Mouse (Mus musculus): ENCODE data around the gene Commd1.

The Commd1 gene

DNA sequence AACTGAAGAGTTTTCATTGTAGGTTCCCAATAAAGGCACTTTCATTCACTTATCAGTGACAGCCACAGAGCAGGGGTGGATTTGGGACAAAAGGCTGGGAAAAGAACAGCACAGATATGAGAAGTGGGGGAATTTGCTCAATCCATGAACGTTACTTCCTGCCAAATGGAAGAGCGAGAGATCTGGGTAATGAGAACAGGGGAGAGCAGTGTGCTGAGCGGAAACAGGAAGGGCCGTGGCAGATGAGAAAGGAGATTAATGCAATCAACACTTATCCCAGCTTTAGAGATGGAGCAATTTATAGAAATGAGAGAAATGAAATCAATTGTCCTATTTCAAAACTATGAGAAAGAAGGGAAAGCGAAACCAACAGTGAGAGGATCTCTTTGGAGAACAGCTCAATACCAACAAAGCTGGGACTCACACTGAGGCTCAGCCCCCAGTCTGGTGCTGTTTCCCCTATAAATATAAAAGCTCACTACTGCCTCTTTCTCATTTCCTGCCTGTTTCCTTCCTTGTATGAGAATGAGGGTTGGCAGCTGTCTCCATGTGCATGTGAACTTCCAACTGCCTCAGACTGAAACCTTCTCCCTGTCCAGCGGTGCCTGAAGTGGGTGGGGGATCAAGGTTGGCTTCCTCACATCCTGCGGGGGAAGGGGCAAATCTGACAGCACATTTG, 110.4 kb downstream of the Commd1 start:
- in situ Hi-C loops (cut with MboI; ENCODE audit: unreplicated experiment in 2 of 2), result loop anchor here in 1 of 2 experiments (25.0 kb wide), 1 partner anchor 391 kb away; the partner anchor contains the start of gene Xpo1

DNA sequence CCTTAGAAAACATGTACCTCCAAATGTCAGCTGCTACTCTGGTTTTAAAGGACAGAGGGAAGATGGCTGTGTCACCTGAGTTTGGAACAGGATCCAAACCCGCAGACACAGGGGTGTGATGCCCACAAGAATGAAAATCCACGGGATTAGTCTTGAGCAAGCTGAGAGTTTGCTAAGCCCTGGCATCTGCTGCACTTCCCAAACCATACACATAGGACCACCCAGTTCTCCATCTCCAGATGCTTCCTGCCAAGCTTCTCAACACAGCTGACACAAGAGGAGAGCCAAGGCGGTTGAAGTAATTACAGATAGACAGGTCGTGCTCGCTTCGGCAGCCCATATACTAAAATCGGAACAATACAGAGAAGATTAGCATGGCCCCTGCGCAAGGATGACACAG, 113.6 kb downstream of the Commd1 start:
- in situ Hi-C loops (cut with MboI; ENCODE audit: unreplicated experiment in 2 of 2), result loop anchor here in 1 of 2 experiments (5.0 to 25.0 kb wide), 2 partner anchors 84 to 394 kb away; partner anchors contain the start of gene Xpo1

DNA sequence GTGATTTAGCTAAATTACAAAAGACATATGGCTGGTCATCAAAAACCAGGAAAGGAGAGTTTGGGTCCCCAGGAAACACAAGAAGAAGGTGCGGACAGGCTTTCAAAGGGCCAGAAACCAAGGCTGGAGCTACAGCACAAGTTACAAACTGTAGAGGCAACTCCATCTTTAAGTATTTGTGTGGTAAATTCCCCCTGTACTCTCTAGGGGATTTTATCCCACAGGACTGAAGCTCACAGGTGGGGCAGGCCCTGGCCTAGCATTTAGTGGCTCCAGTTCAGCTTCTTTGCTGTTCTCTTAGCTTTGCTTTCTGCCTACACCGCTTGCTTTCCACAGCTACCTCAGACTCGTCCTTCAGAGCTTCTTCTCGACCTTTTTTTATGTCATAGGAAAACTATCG, 114.5 kb downstream of the Commd1 start:
- in situ Hi-C loops (cut with MboI; ENCODE audit: unreplicated experiment in 2 of 2), result loop anchor here in 1 of 2 experiments (5.0 to 25.0 kb wide), 2 partner anchors 85 to 395 kb away; partner anchors contain the start of gene Xpo1

DNA sequence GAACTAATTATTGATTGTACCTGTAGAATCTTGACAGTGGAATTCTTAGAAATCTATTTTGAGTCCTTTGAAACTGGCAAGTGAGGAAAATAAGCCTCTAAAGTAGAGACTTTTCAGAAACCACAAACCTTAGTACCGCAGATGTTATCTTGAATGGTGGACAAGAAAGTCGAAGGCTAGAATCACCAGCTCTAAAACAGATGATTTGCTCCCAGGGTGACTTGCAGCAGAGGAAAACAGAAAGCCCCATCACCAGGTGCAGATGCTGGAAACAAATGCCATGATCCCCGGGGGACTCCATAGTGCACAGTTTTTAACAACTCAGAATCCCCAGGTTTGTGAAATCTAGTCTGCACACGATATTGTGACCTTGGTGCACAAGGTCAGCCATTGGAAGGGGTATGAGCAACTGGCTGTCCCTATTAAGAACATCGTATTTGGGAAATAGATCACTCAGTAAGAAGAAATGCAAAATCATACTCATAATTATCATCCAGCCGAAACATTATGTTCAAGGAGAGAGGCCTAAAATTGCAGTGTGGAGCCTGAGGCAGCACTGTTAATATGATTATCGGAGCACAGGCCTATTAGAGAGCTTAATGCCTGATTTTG, 116.4 kb downstream of the Commd1 start:
- in situ Hi-C loops (cut with MboI; ENCODE audit: unreplicated experiment in 2 of 2), result loop anchor here in 1 of 2 experiments (5.0 to 25.0 kb wide), 2 partner anchors 87 to 397 kb away; partner anchors contain the start of gene Xpo1

DNA sequence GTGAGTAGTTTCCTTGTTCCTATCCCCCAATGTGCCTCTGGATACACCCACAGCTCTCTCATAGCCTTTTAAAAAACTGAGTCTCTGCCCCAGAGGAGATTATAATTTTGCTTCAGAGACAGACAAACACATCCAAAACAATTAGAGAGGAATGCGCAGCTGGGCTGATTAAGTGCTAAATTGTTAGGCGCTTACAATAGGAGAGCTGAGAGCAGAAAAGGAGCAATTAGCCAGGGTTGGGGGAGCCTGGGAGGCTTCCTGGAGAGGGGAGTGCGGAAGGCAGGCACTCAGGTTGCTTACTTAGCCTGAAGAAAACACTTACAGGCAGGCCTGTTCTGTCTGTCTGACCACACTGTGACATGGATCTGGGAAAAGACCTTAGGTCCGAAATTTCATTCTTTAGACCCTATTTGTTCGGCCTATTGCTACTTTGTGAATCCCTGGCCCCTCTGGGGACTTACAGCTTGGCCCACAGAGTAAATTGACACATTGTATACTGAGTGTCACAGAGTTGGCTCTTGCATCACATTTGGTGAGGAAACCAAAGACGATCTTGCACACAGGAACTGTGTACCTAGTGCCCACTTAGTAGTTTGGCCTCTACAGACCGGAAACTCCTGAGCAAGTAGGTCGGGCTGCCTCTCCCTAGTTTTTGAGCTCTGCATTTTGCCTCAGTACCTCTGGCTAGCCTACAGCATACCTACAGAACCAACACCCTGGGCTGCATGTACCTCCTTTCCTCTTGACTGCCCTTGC, 117.7 kb downstream of the Commd1 start:
- in situ Hi-C loops (cut with MboI; ENCODE audit: unreplicated experiment in 2 of 2), result loop anchor here (5.0 to 25.0 kb wide), 4 partner anchors 33 to 398 kb away; partner anchors contain the start of gene Xpo1 (in 1 of the 2)

DNA sequence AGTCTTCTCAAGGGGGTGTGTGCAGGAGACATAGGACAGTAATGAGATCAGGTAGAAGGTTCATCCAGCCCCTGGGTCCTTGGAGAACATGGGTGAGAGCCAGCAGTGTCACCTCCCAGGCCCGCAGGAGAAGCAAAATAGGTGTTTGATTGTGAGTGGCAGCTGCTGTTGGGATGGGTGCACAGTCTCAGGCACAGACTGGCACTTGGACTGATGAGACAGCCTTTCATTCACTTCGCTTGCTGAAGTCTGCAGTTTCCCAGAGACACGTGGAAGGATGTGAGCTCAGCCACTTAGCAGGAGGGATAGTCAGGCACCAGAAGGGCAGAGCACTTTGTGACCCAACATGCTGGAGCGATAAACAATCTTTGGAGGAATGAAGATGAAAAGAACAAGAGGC, 118.6 kb downstream of the Commd1 start:
- in situ Hi-C loops (cut with MboI; ENCODE audit: unreplicated experiment in 2 of 2), result loop anchor here (5.0 to 25.0 kb wide), 3 partner anchors 34 to 399 kb away; partner anchors contain the start of gene Xpo1 (in 1 of the 2)

DNA sequence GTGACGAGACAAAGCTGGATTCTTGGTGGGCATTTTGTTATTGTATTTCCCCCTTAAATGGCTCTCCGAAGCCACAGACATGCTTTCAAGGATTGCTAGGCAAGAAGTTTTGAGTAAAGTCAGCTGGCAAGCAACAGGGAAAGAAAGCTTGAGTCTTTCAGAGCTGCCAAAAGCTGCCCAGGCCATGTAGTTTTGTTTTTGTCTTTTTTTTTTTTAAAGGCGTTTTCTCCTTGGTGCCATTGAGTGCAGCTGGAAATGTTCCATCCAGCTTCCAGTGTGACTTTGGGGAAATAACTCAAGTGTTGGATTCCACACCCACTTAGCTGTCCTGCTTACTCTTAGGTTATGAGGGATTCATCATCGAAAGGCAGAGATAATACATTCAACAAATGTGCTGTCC, 120.9 kb downstream of the Commd1 start:
- in situ Hi-C loops (cut with MboI; ENCODE audit: unreplicated experiment in 2 of 2), result loop anchor here (5.0 to 25.0 kb wide), 3 partner anchors 36 to 401 kb away; partner anchors contain the start of gene Xpo1 (in 1 of the 2)

DNA sequence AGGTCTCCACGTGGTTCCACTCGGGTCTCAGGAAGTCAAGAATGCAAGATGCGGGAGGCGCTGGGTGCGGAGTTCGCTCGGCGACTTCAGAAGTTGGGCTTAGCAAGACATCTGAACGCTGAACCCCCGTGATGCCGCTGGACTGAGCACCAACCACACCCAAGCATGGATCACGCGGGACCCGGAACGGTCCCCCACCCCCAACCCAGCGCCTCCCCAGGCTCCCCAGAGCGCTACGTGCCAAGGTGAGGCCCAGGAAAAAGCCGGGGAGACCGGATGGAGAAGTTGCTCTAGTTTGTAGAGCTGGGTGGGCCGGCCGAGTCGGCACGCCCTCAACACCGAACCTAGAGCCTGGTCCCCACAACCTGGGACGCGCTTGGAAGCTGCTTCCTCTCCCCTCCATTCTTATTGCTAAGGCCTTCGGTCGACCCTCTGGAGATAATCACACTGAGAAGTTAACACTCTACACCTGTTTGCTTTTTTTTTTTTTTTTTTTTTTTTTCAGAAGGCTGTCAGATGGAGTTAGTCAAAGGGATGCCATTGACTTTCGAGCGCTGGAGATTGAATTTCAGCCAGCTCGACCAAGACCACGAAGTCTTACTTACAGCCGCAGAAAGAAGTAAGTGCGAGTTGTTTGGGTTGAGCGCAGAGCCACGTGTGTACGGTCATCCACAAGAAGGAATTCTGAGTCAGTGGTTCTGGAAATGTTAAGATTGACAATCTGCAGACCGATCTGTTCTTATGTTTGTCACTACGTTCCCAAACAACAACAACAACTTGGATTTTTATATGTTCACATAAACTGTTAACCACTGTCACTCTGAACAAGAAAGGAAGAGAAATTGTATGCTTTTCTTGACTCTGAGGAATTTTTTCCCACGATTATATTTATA, 121.6 kb downstream of the Commd1 start, which contains the start of gene B3gnt2:
TSS of gene B3gnt2 (minus strand) at position 627 of the 893 bp plus-strand sequence.
- in situ Hi-C loops (cut with MboI; ENCODE audit: unreplicated experiment in 2 of 2), result loop anchor here (5.0 to 25.0 kb wide), 3 partner anchors 37 to 402 kb away; partner anchors contain the start of gene Xpo1 (in 1 of the 2)

DNA sequence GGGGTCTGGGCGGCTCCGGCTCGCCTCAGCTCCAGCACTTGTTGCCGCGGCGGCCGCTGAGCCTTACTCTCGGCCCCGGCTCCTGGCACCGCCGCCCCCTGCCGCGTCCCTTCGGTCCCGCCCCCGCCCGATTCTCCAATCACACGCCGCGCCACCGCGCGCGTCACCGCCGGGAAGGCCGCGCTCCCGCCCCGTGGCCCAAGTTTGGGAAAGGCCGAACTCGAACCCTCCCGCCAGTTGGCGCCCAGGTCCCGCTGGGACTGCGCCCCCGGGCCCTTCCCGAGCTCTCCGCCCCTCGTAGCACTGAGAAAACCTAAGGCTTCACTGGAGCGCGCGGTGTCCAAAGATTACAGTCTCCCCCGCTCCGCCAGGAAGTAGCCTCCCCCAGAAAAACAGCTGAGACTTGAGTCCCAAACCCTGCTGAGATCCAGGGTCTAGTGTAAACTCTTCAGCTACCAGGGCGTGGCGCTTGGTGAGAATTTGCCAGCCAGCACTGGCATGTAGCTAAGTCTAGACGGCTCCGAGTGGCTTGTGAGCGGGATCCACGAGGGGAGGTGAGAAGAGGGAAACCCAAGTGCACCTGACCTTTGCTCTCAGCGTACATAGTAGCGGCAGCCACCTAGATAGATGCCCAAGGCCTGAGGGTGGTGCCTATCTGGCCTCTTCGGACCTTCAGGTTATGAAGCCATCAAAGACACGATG, 122.4 kb downstream of the Commd1 start:
- in situ Hi-C loops (cut with MboI; ENCODE audit: unreplicated experiment in 2 of 2), result loop anchor here (5.0 to 25.0 kb wide), 5 partner anchors 38 to 403 kb away; partner anchors contain the start of gene Xpo1 (in 1 of the 2)

DNA sequence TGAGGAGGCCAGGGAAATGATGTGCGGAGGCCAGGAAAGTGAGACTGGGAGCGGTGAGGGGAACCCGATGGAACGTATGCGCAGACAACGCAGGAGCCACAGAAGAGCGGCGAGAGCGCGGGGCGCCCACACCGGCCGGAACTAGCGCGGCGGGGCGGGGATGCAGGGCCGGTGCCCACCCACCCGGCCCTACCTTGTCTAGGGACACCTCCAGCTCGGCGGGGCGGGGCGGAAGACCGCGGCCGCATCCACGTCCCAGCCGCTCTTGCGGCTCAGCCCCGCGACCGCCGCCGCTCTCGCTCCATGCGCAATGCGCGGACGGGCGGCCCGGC, 122.9 kb downstream of the Commd1 start:
- in situ Hi-C loops (cut with MboI; ENCODE audit: unreplicated experiment in 2 of 2), result loop anchor here (5.0 to 25.0 kb wide), 3 partner anchors 42 to 403 kb away; partner anchors contain the start of gene Xpo1 (in 1 of the 2)

DNA sequence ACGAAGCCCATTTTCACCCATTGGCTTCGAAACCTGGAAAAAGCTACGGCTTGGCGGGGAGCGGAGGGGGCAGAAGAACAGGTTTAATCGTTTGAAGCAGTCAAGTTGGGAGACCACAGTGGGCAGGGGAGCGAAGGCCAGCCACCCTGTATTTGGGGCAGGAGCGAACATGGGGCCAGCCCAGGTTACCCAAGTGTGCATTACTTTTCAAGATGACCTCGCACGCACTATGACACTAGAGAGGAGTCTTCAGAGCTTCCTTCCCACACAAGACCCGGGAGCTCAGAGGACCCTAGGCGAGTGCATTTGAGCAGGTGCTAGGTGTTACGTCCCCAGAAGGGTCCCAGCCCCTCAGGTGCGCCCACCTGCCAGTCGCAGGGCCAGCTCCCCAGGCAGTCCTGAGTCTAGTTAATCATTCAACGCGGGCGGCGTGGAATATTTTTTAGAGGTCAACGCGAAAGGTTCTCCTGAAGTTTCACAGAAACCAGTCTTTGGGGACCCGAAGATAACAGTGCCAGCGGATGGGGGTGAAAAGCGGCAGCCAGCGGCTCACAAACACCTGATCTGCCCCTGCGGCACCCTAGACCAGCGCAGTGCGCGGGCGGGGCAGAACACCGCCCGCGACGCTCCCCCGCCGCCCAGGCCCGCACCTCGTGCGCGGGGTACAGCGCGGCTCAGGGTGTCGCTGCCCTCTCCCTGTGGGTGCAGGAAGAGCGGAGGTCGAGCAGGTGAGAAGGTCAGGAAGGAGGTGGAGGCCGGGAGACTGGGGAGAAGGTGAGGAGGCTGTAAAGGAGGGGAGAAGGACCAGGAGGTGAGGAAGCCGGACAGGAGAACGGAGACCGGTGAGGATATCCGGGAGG, 123.5 kb downstream of the Commd1 start:
- in situ Hi-C loops (cut with MboI; ENCODE audit: unreplicated experiment in 2 of 2), result loop anchor here (5.0 to 25.0 kb wide), 3 partner anchors 41 to 404 kb away; partner anchors contain the start of gene Xpo1 (in 1 of the 2)

DNA sequence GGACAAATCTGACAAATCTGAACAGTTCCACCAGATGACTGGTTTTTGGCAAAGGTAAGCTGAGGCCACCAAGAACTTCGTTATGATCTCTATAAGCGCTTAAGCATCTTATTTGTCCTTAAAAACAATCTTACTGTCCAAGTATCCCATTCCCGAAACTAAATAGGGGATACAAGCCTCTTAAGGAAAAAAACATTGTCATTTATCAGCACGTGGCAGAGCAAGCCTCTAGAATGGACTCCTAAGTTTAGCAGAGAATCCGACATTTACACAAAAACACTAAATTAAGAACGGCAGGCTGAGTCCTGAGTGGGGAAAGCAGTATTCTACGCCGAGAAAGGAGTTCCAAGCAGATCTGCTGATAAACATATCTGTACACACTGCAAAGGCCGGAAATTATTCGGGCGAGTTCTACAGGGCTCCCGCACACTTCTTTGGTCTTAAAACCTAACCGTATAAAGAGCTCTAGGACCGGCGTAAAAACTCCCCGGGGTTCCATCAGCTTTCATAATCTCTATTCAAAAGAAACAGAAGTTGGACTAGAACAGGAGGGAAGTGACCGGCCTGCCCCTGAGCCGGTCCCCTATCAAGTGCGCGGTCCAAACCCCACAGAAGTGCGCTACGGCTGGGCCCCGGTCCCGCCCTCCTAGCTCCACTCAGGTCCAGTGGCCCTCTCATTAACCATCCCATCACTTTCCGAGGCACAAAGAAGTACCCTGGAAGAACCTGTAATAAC, 124.3 kb downstream of the Commd1 start:
- in situ Hi-C loops (cut with MboI; ENCODE audit: unreplicated experiment in 2 of 2), result loop anchor here (5.0 to 25.0 kb wide), 3 partner anchors 41 to 404 kb away; partner anchors contain the start of gene Xpo1 (in 1 of the 2)

DNA sequence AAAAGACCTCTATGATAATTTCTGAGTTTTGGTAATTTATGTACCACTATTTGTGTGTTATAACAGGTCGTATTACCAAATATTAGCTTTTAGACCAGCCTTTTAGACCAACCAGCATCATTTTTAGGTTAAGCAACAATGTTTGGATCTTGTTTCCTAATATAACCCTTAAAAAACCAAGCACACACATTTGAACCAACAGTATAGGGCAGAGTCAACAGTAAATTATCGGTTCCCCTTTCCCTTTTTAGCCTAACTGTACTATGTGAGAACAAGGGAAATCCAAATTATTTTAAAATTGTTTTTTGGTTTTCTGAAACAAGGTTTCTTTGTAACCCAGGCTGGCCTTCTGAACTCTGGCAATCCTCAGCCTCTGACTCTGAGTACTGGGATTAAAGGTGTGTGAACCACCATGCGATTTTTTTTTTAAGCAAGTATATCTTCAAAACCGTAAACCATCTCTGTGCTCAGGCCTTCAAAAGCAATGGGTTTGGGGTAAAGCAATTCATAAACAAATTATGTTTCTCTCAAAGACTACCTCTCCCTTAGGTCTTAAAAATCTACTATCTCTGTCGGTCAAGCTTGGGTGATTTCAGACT, 125.0 kb downstream of the Commd1 start:
- in situ Hi-C loops (cut with MboI; ENCODE audit: unreplicated experiment in 2 of 2), result loop anchor here (5.0 to 25.0 kb wide), 3 partner anchors 40 to 405 kb away; partner anchors contain the start of gene Xpo1 (in 1 of the 2)

DNA sequence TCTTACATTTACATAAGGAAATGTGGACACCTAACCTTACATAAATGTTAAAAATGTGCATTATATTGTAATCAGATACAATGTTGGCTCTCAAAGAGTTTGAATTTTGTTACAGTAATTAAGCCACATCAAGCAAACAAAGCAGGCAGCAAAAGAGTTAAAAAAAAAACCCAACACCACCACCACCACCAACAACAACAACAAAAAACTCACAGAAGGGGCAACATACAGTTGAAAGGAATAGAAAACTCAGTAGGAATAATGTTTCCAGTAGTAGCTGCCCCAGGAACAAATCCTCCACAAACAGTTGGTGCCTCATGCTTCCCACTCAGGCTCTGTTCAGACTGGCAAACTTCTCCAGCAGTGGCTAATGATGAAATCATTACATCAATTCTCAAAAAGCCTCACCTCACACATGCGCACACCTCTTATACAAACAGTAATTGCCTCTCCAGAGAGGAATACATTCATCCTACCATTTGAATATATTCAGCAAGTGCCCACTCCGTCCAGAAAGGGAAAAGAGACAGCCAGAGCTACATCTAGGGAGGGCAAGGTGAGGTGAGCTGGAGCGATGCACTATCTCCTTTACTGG, 125.7 kb downstream of the Commd1 start:
- in situ Hi-C loops (cut with MboI; ENCODE audit: unreplicated experiment in 2 of 2), result loop anchor here (5.0 to 25.0 kb wide), 3 partner anchors 39 to 406 kb away; partner anchors contain the start of gene Xpo1 (in 1 of the 2)

DNA sequence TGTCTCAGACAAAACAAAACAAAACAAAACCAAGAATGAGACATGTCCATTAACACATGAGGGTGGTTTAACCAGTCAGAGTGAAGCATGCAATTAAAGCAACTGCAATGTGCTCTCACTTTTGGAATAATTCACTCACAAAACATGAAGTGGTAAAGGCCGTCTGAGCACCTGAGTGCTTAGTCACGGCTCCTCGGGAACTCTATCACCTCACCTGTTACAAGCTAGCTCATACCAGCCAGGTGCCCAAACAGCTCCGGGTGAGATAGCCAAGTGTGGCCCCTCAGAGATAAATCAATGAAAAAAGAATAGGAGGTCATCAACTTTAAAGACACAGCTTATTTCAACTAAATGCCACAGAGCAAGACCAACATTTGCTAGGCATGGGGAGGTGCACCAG, 127.6 kb downstream of the Commd1 start:
- in situ Hi-C loops (cut with MboI; ENCODE audit: unreplicated experiment in 2 of 2), result loop anchor here in 1 of 2 experiments (25.0 kb wide), 1 partner anchor 408 kb away; the partner anchor contains the start of gene Xpo1

Data from v-Abl transformed pro-B cells (cell line).